Mouse (Mus musculus) neural tube, embryonic 14.5 days (tissue): ENCODE data around the gene Ccdc57. TPM values are rescaled to one million over a fixed set of nuclear protein-coding genes. Genes with fewer than 3 reads are reported as not detected.
"Not testable (repeated sequence)": the region's sequence is repeated elsewhere in the genome, so short reads cannot be mapped to it uniquely, and the experiment has no call there.

Experiments
- ATAC-seq: fragments of 200-750 bp; cut with Nextera tagmentation; 2 replicates; pipeline ENCODE4 v1.8.0; 2017; ENCODE audit warnings: low read depth, mild to moderate bottlenecking, moderate TSS enrichment, moderate library complexity
- H3K27ac ChIP-seq: fragments of 300-500 bp; sonication (generic); 2 replicates; pipeline ENCODE4 v1.5.1; 2014; ENCODE audit warnings: low read depth, mild to moderate bottlenecking, control low read depth, low read length, moderate library complexity, mixed read lengths
- H3K27me3 ChIP-seq: fragments of 300-500 bp; sonication (generic); 2 replicates; pipeline ENCODE4 v1.6.1; 2014; ENCODE audit warnings: low read length; ENCODE audit not compliant: control insufficient read depth, insufficient read depth
- H3K36me3 ChIP-seq: fragments of 300-500 bp; sonication (generic); 2 replicates; pipeline ENCODE4 v1.6.1; 2014; ENCODE audit warnings: low read length, mixed read lengths; ENCODE audit not compliant: control insufficient read depth, insufficient read depth
- H3K4me1 ChIP-seq: fragments of 300-500 bp; sonication (generic); 2 replicates; pipeline ENCODE4 v1.6.1; 2014; ENCODE audit warnings: low read length; ENCODE audit not compliant: control insufficient read depth, insufficient read depth
- H3K4me2 ChIP-seq: fragments of 300-500 bp; sonication (generic); 2 replicates; pipeline ENCODE4 v1.6.1; 2014; ENCODE audit warnings: mild to moderate bottlenecking, low read depth, low read length, control low read depth
- H3K4me3 ChIP-seq: fragments of 300-500 bp; sonication (generic); 2 replicates; pipeline ENCODE4 v1.5.1; 2014; ENCODE audit warnings: low read depth, low read length, control low read depth, mixed read lengths
- H3K9ac ChIP-seq: fragments of 300-500 bp; sonication (generic); replicated peaks from 2 replicates; pipeline ENCODE4 v1.6.1; 2014; ENCODE audit warnings: low read depth, mild to moderate bottlenecking, control low read depth, low read length, mixed read lengths
- H3K9me3 ChIP-seq: fragments of 300-500 bp; sonication (generic); 2 replicates; pipeline ENCODE4 v1.6.1; 2016; ENCODE audit warnings: low read length; ENCODE audit not compliant: control insufficient read depth
- WGBS: fragments of 180-500 bp; shearing (Covaris S2); extraction: QIAGEN DNeasy Blood & Tissue Kit; methylation state at CpG from one replicate; pipeline ENCODE4 v1.1.7; 2014; 5-methylcytosine and 5-hydroxymethylcytosine counted together
- polyA plus RNA-seq: library from polyadenylated mRNA; unstranded; fragments of >200 nt; fragmentation: Nextera tagmentation; extraction: Ambion mirVana; gene quantifications from 2 replicates; pipeline ENCODE4 v1.2.1, GENCODE M21; 2014

Ccdc57 gene
- polyA plus RNA-seq, 1 experiment from 2014 or later, result 6.7 TPM

- H3K27ac ChIP-seq, result peak overlapping the region; percentile 84
- no peaks in the 10 kb centered on the region for H3K27me3 ChIP-seq
- WGBS, result 2% methylated on average over 37 of the region's 42 CpGs
- H3K4me2 ChIP-seq, result peak overlapping the region; percentile 93
- peak overlapping the region; percentile 96 for H3K4me3 ChIP-seq
- peak; percentile 49; the same call in 1 of the 2 replicates for ATAC-seq
- H3K4me1 ChIP-seq, result peaks cover 19% of the 10 kb centered on the region
- H3K9me3 ChIP-seq, result no peaks in the 10 kb centered on the region
- peak overlapping the region; percentile 88 for H3K9ac ChIP-seq
- H3K36me3 ChIP-seq, result peaks cover 17% of the 10 kb centered on the region; the same call in 1 of the 2 replicates
Observed at GRCm38 (mm10) chr11:120783426-120784063, 149.1 kb downstream of the Ccdc57 start.

- not testable (repeated sequence) for H3K4me2 ChIP-seq, H3K27ac ChIP-seq, H3K36me3 ChIP-seq, H3K9ac ChIP-seq, H3K9me3 ChIP-seq, ATAC-seq, H3K4me3 ChIP-seq, H3K27me3 ChIP-seq
- H3K4me1 ChIP-seq, result peaks cover 19% of the 10 kb centered on the region
- WGBS, result 97% methylated on average over 6 of the region's 6 CpGs
Observed at GRCm38 (mm10) chr11:120781361-120781760, 151.3 kb downstream of the Ccdc57 start.

GRCm38 (mm10) chr11:120779876-120780275 is 152.8 kb downstream of the Ccdc57 start:
- 88% methylated on average over 1 of the region's 1 CpGs for WGBS
- Histone ChIP-seq H3K9me3 (no peaks in the 10 kb centered on the region), H3K27me3 (no peaks in the 10 kb centered on the region), H3K27ac (no peak overlapping the region), H3K4me3 (no peak overlapping the region), H3K4me1 (peaks cover 11% of the 10 kb centered on the region), H3K4me2 (no peak overlapping the region), H3K36me3 (peaks cover 5% of the 10 kb centered on the region; the same call in 1 of the 2 replicates), H3K9ac (no peak overlapping the region)
- ATAC-seq, result no peak

GRCm38 (mm10) chr11:120777123-120777522 is 155.5 kb downstream of the Ccdc57 start:
- WGBS, result 35% methylated on average over 6 of the region's 6 CpGs
- H3K4me2 ChIP-seq, result no peak overlapping the region
- no peak overlapping the region for H3K4me3 ChIP-seq
- no peak for ATAC-seq
- no peaks in the 10 kb centered on the region for H3K27me3 ChIP-seq
- peaks cover 5% of the 10 kb centered on the region; the same call in 1 of the 2 replicates for H3K36me3 ChIP-seq
- no peaks in the 10 kb centered on the region for H3K4me1 ChIP-seq
- no peak overlapping the region for H3K9ac ChIP-seq
- H3K27ac ChIP-seq, result no peak overlapping the region
- H3K9me3 ChIP-seq, result no peaks in the 10 kb centered on the region

Other genes with a start within 250 kb of the Ccdc57 start
- 87.6 and 95.8 TPM in 2 replicates for gene Cenpx, start 219.1 kb downstream of the Ccdc57 start, polyA plus RNA-seq
- 53.9 and 59.4 TPM in 2 replicates for gene Lrrc45, start 218.9 kb downstream of the Ccdc57 start, polyA plus RNA-seq
- gene Rac3, start 211.4 kb downstream of the Ccdc57 start, polyA plus RNA-seq, result 70.7 and 135 TPM in 2 replicates
- 10.2 and 10.5 TPM in 2 replicates for gene Dcxr, start 205.6 kb downstream of the Ccdc57 start, polyA plus RNA-seq
- 0.39 and 0.81 TPM in 2 replicates for gene Cbr2, start 200.8 kb downstream of the Ccdc57 start, polyA plus RNA-seq
- 0.52 and 2.1 TPM in 2 replicates for gene Hmga1b, start 170.1 kb downstream of the Ccdc57 start, polyA plus RNA-seq
- 89.6 and 91.1 TPM in 2 replicates for gene Rfng, start 148.7 kb downstream of the Ccdc57 start, polyA plus RNA-seq
- 302 and 312 TPM in 2 replicates for gene Gps1, start 148.6 kb downstream of the Ccdc57 start, polyA plus RNA-seq
- gene Dus1l, start 136.5 kb downstream of the Ccdc57 start, polyA plus RNA-seq, result 44.8 and 47.8 TPM in 2 replicates
- 107 and 117 TPM in 2 replicates for gene Fasn, start 108.3 kb downstream of the Ccdc57 start, polyA plus RNA-seq
- gene Slc16a3, start 15.6 kb upstream of the Ccdc57 start, polyA plus RNA-seq, result 2.9 and 4.6 TPM in 2 replicates
- 57.8 and 81.1 TPM in 2 replicates for gene Csnk1d, start 58.5 kb upstream of the Ccdc57 start, polyA plus RNA-seq
- not detected in 2 replicates for gene Cd7, start 106.5 kb upstream of the Ccdc57 start, polyA plus RNA-seq
- gene Sectm1b, start 130.7 kb upstream of the Ccdc57 start, polyA plus RNA-seq, result not detected in 2 replicates
- gene Sectm1a, start 148.3 kb upstream of the Ccdc57 start, polyA plus RNA-seq, result not detected in 2 replicates
- not detected in 2 replicates for gene Tex19.2, start 185.8 kb upstream of the Ccdc57 start, polyA plus RNA-seq
- not detected in 2 replicates for gene Tex19.1, start 213.3 kb upstream of the Ccdc57 start, polyA plus RNA-seq
- gene Uts2r, start 227.4 kb upstream of the Ccdc57 start, polyA plus RNA-seq, result 0.15 and 0.23 TPM in 2 replicates